Mouse (Mus musculus) liver, embryonic 16.5 days (tissue): Measurements from ENCODE around the gene Pycr1. TPM values are rescaled to one million over a fixed set of nuclear protein-coding genes. Genes with fewer than 3 reads are reported as not detected.

Experiments used
- ATAC-seq: fragments of 200-750 bp; cut with Nextera tagmentation; 2 replicates; pipeline ENCODE4 v1.8.0; 2017; ENCODE audit warnings: low read depth, mild to moderate bottlenecking, moderate number of reproducible peaks, moderate library complexity
- H3K27ac ChIP-seq: fragments of 300-500 bp; sonication (generic); 2 replicates; pipeline ENCODE4 v1.5.1; 2014; ENCODE audit warnings: mild to moderate bottlenecking, low read length
- H3K27me3 ChIP-seq: fragments of 300-500 bp; sonication (generic); 2 replicates; pipeline ENCODE4 v1.6.1; 2014; ENCODE audit warnings: low read depth, low read length, mixed read lengths; ENCODE audit not compliant: control insufficient read depth, insufficient read depth
- H3K36me3 ChIP-seq: fragments of 300-500 bp; sonication (generic); 2 replicates; pipeline ENCODE4 v1.6.1; 2014; ENCODE audit warnings: mild to moderate bottlenecking; ENCODE audit not compliant: control insufficient read depth, insufficient read depth
- H3K4me1 ChIP-seq: fragments of 300-500 bp; sonication (generic); 2 replicates; pipeline ENCODE4 v1.6.1; 2014; ENCODE audit warnings: low read depth, low read length, mixed read lengths; ENCODE audit not compliant: control insufficient read depth
- H3K4me2 ChIP-seq: fragments of 300-500 bp; sonication (generic); 2 replicates; pipeline ENCODE4 v1.6.1; 2014; ENCODE audit warnings: low read depth, low read length, mixed read lengths
- H3K4me3 ChIP-seq: fragments of 300-500 bp; sonication (generic); 2 replicates; pipeline ENCODE4 v1.5.1; 2014; ENCODE audit warnings: low read depth, mild to moderate bottlenecking, low read length
- H3K9ac ChIP-seq: fragments of 300-500 bp; sonication (generic); 2 replicates; pipeline ENCODE4 v1.6.1; 2014; ENCODE audit warnings: low read depth, low read length
- H3K9me3 ChIP-seq: fragments of 300-500 bp; sonication (generic); replicated peaks from 2 replicates; pipeline ENCODE4 v1.6.1; 2016; ENCODE audit warnings: low read length; ENCODE audit not compliant: control insufficient read depth
- WGBS: fragments of 180-500 bp; shearing (Covaris S2); extraction: QIAGEN DNeasy Blood & Tissue Kit; methylation state at CpG from one replicate; pipeline ENCODE4 v1.1.7; 2014; ENCODE audit not compliant: insufficient replicate concordance; 5-methylcytosine and 5-hydroxymethylcytosine counted together
- polyA plus RNA-seq: library from polyadenylated mRNA; unstranded; fragments of >200 nt; fragmentation: Nextera tagmentation; extraction: Ambion mirVana; gene quantifications from 2 replicates; pipeline ENCODE4 v1.2.1, GENCODE M21; 2015

The Pycr1 gene
- 4.8 and 5.1 TPM in 2 replicates for polyA plus RNA-seq

GRCm38 (mm10) chr11:120643601-120643987 is at the start of gene Pycr1:
Gene Pycr1, minus strand, starts transcription at chr11:120643769.
- Histone ChIP-seq H3K9ac (peak within 1 kb of the TSS; percentile 67), H3K4me2 (peak within 1 kb of the TSS; percentile 93), H3K4me1 (peaks cover 18% of the 10 kb centered on the region), H3K9me3 (no peaks in the 10 kb centered on the region), H3K36me3 (no peaks in the 10 kb centered on the region), H3K4me3 (peak within 1 kb of the TSS; percentile 61), H3K27ac (no peak within 1 kb of the TSS), H3K27me3 (peaks cover 7% of the 10 kb centered on the region)
- under 1% methylated on average over 15 of the region's 15 CpGs for WGBS
- ATAC-seq, result peak; percentile 100

- H3K36me3 ChIP-seq, result no peaks in the 10 kb centered on the region; the same call in 1 of the 2 replicates
- WGBS, result 74% methylated on average over 4 of the region's 4 CpGs
These were observed 49.0 kb upstream of the Pycr1 start for GRCm38 (mm10) chr11:120692471-120693011.

GRCm38 (mm10) chr11:120689365-120689764 is 45.8 kb upstream of the Pycr1 start:
- no peak for ATAC-seq
- 50% methylated on average over 3 of the region's 3 CpGs for WGBS
- Histone ChIP-seq H3K27me3 (no peaks in the 10 kb centered on the region), H3K4me1 (peaks cover 3% of the 10 kb centered on the region; the same call in 1 of the 2 replicates), H3K4me2 (no peak overlapping the region), H3K36me3 (no peaks in the 10 kb centered on the region), H3K9me3 (no peaks in the 10 kb centered on the region), H3K27ac (no peak overlapping the region), H3K9ac (no peak overlapping the region), H3K4me3 (no peak overlapping the region)

More at GRCm38 (mm10) chr11:120692471-120693011, 49.0 kb upstream of the Pycr1 start:
- no peak for ATAC-seq
- Histone ChIP-seq H3K9ac (no peak overlapping the region), H3K4me3 (no peak overlapping the region), H3K27ac (no peak overlapping the region), H3K9me3 (no peaks in the 10 kb centered on the region), H3K27me3 (no peaks in the 10 kb centered on the region), H3K4me1 (no peaks in the 10 kb centered on the region), H3K4me2 (no peak overlapping the region)

GRCm38 (mm10) chr11:120686650-120687272 is 43.2 kb upstream of the Pycr1 start:
- no peaks in the 10 kb centered on the region for H3K9me3 ChIP-seq
- H3K36me3 ChIP-seq, result no peaks in the 10 kb centered on the region
- no peak overlapping the region for H3K27ac ChIP-seq
- no peak overlapping the region for H3K4me3 ChIP-seq
- 76% methylated on average over 20 of the region's 20 CpGs for WGBS
- H3K4me2 ChIP-seq, result no peak overlapping the region
- H3K9ac ChIP-seq, result no peak overlapping the region
- H3K27me3 ChIP-seq, result no peaks in the 10 kb centered on the region
- no peak for ATAC-seq
- H3K4me1 ChIP-seq, result peaks cover 3% of the 10 kb centered on the region; the same call in 1 of the 2 replicates

GRCm38 (mm10) chr11:120684660-120685059 is 41.1 kb upstream of the Pycr1 start:
- 0 out of 2 replicates have a peak, but pooled peaks cover 2% of the 10 kb centered on the region for H3K36me3 ChIP-seq
- H3K4me2 ChIP-seq, result no peak overlapping the region
- no peak overlapping the region for H3K4me3 ChIP-seq
- no peak overlapping the region for H3K9ac ChIP-seq
- ATAC-seq, result no peak
- H3K27me3 ChIP-seq, result no peaks in the 10 kb centered on the region
- H3K4me1 ChIP-seq, result peaks cover 3% of the 10 kb centered on the region; the same call in 1 of the 2 replicates
- 71% methylated on average over 2 of the region's 2 CpGs for WGBS
- no peak overlapping the region for H3K27ac ChIP-seq
- no peaks in the 10 kb centered on the region for H3K9me3 ChIP-seq

DNA sequence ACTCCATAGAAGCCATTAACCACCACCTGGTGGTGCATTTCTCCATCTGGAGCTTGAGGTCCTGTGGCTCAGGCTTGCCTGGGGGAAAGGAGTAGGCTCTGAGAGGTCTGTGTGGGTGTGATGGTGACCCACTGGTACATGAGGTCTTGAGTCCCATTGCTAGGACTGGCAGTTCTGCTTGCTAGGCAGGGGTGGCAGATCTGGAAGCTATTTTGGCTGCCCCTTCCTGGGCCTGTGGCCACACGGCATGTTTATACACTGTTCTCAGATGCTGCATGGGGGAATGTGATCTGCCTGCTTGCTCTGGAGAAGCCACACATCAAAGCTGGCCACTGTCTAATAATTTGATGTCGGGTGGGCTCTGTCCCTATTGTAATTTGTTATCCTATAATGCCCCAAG is 40.5 kb upstream of the Pycr1 start:
- Histone ChIP-seq H3K9ac (no peak overlapping the region), H3K4me2 (no peak overlapping the region), H3K27me3 (no peaks in the 10 kb centered on the region), H3K4me3 (no peak overlapping the region), H3K9me3 (no peaks in the 10 kb centered on the region), H3K36me3 (0 out of 2 replicates have a peak, but pooled peaks cover 2% of the 10 kb centered on the region), H3K27ac (no peak overlapping the region), H3K4me1 (peaks cover 3% of the 10 kb centered on the region; the same call in 1 of the 2 replicates)
- ATAC-seq, result no peak
- 66% methylated on average over 2 of the region's 2 CpGs for WGBS

DNA sequence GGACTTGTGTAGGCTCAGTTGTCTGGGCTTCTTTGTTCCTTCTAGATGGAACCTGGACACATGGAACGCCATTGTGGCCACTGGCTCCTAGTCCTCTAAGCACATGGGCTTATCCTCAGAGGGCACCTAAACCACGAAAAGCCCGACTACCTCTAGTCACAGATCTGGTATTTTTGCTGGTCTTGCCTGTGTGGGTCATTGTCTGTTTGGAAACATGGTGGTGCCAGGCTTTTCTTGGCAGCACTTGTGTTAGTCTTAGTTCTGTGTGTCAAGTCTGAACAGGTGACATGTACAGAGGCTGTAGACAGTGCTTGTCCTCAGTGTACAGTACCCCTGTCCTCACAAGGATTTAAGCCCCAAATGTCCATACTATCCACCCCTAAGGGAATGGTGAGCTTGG is 40.0 kb upstream of the Pycr1 start:
- no peak overlapping the region for H3K4me3 ChIP-seq
- no peaks in the 10 kb centered on the region for H3K27me3 ChIP-seq
- 53% methylated on average over 3 of the region's 3 CpGs for WGBS
- no peak overlapping the region for H3K9ac ChIP-seq
- no peak overlapping the region for H3K27ac ChIP-seq
- ATAC-seq, result no peak
- peaks cover 3% of the 10 kb centered on the region; the same call in 1 of the 2 replicates for H3K4me1 ChIP-seq
- no peak overlapping the region for H3K4me2 ChIP-seq
- H3K9me3 ChIP-seq, result no peaks in the 10 kb centered on the region
- 0 out of 2 replicates have a peak, but pooled peaks cover 2% of the 10 kb centered on the region for H3K36me3 ChIP-seq

DNA sequence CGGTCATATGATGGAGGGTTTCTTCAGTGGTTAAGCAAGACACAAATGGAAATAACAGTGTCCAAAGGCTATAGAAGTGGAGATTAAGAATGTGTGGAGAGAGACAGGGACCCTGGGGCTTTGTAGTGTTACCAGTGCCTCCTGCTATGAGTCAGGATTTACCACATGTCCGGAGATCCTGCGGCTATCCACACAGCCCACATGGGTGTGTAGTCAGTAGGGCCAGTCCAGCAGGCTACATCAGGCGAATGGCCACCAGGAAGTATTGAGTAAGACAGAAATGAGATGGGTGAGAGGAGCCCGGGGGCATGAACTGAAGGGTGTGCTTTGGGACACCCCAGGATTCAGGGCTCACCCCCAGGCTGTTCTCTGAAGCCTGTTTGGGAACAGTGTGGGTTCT is 39.1 kb upstream of the Pycr1 start:
- no peak for ATAC-seq
- Histone ChIP-seq H3K9me3 (no peaks in the 10 kb centered on the region), H3K27ac (no peak overlapping the region), H3K4me1 (peaks cover 3% of the 10 kb centered on the region; the same call in 1 of the 2 replicates), H3K9ac (no peak overlapping the region), H3K36me3 (0 out of 2 replicates have a peak, but pooled peaks cover 2% of the 10 kb centered on the region), H3K4me3 (no peak overlapping the region), H3K4me2 (no peak overlapping the region), H3K27me3 (no peaks in the 10 kb centered on the region)
- WGBS, result 69% methylated on average over 5 of the region's 5 CpGs

DNA sequence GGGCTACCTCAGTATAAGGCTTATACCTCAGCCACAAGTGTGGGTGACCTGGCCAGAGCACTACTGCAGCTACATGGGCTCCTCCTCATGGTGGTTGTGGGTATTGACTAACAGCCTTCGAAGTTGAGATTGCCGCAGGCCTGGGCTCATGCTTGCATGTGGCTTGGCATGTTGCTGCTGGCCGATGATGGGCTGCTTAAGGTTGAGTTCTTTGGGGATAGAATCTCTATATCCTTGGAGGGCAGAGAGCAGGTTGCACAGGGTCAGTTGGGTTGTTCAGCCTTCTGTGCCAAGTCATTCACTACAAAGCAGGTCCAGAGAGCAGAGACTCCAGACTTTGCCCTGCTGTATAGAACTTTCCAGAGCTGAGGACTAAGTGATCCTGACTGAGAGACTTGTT is 36.3 kb upstream of the Pycr1 start:
- Histone ChIP-seq H3K4me3 (no peak overlapping the region), H3K4me1 (no peaks in the 10 kb centered on the region), H3K27ac (no peak overlapping the region), H3K9ac (no peak overlapping the region), H3K36me3 (0 out of 2 replicates have a peak, but pooled peaks cover 2% of the 10 kb centered on the region), H3K4me2 (no peak overlapping the region), H3K9me3 (no peaks in the 10 kb centered on the region), H3K27me3 (no peaks in the 10 kb centered on the region)
- 71% methylated on average over 3 of the region's 3 CpGs for WGBS
- ATAC-seq, result peak; percentile 53; the same call in 1 of the 2 replicates
